Mouse (Mus musculus): Measurements from ENCODE around the gene Gm4792. TPM values are rescaled to one million over a fixed set of nuclear protein-coding genes. Genes with fewer than 3 reads are reported as not detected.

Gene Gm4792
- total RNA-seq, 2 experiments from 2014 or later: not detected

- no peak for DNase-seq
- intact Hi-C loops (cut with DNase I; ENCODE audit: low total_unique reads): no loop called here
Observed at GRCm38 (mm10) chr10:94305526-94305925, 7.0 kb upstream of the Gm4792 start.

GRCm38 (mm10) chr10:94304064-94304657, 5.7 kb upstream of the Gm4792 start:
- intact Hi-C loops (cut with DNase I; ENCODE audit: low total_unique reads): no loop called here
- DNase-seq: no peak

DNA sequence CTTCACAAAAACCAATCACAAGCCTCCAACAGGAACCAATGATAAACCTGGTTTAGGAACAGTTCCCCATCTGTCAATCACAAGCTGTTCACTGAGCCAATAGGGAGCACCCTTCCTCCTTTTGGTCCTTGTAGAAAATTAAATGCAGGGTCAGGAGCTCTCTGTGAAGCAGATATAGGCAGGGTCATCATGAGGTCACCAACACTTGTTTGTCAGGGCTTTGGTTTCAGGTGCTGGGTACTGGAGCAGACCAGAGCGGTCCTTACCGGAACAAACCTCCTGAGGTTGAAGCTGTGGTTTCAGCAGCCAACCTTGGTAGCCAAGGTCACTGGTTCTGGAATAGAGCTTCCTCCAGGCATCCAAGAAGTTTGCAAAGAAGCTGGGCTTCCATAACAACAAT, 798 bp upstream of the Gm4792 start:
- no peak for DNase-seq
- intact Hi-C loops (cut with DNase I; ENCODE audit: low total_unique reads): no loop called here

DNA sequence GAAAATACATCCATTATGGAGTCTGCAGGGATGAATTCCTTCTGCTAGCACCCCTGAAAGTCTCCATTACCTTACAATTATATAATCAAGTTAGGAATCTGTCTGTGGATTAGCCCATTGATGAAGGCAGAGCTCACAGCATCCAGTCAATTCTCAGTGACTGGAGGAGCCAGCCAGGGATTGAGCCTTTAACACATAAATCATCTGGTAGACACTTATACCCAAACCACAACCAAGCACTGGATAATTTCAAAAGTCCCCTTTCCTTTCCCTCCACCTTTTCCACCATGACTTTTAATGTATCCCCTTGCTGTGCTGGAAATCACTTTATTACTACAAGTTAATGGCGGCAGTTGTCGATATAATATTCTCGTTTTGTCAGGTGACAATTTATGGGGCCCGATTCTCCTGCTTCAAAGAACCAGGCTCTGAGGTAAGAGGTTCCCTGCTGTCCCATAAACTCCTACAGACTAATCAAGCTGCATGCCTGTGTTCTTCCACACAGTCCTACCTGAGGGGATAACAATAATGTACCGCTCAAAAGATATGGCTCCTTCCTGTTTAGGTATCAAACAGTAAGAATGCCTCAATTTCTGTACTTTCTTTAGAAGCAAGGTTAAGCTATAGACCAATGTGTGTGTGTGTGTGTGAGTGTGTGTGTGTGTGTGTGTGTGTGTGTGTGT, 2.4 kb downstream of the Gm4792 start:
- intact Hi-C loops (cut with DNase I; ENCODE audit: low total_unique reads): no loop called here
- DNase-seq: no peak

DNA sequence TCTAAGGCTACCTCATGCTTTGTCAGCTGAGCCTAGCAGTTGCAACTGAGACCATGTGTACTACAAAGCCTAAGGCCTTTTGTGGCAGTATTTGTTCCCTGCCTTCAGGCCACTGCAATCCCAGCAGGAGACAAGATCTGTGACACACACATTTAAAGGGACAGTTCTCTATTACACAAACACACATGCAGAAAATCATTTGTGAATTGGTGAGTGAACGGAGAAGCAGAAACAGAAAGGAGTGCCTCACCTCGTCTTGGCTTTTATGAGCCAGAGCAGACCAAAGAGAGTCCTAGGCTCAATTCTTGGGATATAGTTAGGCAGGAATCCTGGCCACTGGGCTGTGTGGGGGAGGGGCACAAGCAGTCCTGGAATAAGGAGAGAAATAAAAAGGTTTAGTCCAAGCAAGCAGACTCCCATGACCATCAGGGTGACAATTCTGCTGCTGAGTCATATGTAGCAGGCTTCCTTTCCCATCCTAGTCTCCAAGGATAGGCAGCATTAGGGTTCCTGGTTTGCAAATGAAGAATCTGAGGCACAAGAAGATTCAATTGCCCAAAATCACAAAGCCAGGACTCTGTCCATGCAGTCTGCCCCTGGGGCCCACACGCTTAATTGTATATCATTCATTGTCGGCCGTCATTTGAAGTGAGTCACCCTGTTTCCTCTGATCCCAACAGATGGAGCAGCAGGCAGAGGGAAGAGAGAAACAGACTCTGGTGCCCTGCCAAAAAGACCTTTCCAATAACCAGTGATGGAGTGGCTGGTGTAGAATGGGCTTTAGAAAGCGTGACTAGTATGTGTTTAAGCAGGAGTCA, 3.4 kb downstream of the Gm4792 start:
- no peak for DNase-seq
- intact Hi-C loops (cut with DNase I; ENCODE audit: low total_unique reads): no loop called here

GRCm38 (mm10) chr10:94294437-94294836, 4.1 kb downstream of the Gm4792 start:
- no peak for DNase-seq

GRCm38 (mm10) chr10:94282797-94283196, 15.7 kb downstream of the Gm4792 start:
- intact Hi-C loops (cut with DNase I; ENCODE audit: low total_unique reads): no loop called here

More at GRCm38 (mm10) chr10:94294437-94294836, 4.1 kb downstream of the Gm4792 start:
- intact Hi-C loops (cut with DNase I; ENCODE audit: low total_unique reads): no loop called here

DNA sequence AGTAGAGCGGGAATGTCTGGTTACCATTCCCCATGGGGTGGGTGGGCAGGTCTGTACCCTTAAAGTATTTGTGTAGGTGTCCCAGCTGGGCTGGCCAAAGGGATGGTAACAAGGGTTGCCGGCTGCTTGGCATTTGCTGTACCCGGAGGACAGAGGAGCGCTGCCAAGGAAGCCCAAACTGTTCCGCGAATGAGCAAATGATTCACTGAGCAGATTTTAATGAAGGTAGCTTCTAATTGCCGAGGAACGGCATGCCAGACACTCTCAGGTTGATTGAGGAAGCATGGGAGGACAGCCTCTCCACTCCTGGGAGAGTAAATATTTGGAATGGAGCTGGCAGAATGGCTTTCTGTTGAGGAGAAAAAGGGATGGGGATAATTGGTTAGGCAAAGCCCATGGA, 16.3 kb downstream of the Gm4792 start:
- intact Hi-C loops (cut with DNase I; ENCODE audit: low total_unique reads): no loop called here
- DNase-seq: no peak

More at GRCm38 (mm10) chr10:94282797-94283196, 15.7 kb downstream of the Gm4792 start:
- DNase-seq: no peak

- intact Hi-C loops (cut with DNase I; ENCODE audit: low total_unique reads): no loop called here
- DNase-seq: no peak
Observed at GRCm38 (mm10) chr10:94276511-94276910, 22.0 kb downstream of the Gm4792 start.

DNA sequence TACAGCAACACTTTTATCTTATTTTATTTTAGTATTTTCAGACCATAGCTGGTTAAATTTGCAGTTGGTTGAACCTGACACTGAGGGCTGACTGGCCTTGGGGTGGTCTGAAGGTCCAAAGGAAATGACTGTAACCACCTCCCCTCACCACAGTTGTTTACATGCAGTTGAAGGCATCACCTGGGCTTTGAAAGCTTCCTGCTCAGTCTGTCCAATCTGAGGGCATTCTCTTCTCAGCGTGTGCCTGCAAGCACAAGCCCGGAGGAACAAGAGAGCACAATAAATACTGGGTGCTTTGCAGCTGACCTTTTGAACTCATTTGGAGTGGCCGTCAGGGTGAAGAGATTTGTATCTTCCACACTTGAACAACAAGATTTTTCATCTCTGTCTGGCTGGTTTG, 23.2 kb downstream of the Gm4792 start:
- no peak for DNase-seq
- intact Hi-C loops (cut with DNase I; ENCODE audit: low total_unique reads): no loop called here

DNA sequence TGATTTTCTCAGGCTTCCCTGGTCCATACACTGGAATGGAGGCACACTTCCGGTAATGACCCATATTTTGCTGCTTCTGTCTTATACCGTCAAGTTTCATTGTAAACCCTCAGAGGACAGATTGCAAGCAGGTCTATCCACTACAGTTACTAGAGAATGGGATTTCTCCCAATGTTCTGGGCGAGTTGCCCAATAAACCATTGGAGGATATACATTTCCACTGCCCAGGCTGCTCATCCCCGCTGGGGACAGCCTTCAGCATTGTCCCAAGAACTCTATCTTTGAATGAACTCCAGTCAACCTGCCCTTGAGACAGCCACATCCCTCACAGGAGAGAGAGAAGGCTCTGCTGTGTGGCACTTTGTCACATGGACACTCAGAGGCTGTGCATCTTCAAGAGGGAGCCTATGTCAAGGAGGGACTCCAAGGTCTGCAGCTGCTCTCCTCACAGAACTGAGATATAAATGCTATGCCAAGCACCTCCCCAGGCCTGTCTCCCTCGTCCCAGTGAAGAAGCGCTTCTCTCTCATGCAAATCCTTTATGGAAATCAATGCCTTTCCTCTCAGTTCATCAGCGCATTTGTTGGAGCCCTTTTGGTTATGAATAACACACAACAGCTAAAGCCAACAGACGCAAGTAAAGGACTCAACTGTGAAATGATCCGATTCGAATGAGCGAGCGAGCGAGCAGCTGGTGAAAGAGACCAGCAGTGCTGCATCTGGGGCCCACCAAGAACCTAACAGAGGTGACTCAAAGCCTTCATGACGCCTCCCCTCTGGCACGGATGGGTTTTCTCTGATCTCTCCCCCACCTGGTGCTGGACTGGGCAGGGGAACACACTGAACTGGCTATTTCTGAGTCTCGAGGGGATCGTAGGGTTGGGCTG, 32.6 kb downstream of the Gm4792 start:
- intact Hi-C loops (cut with DNase I; ENCODE audit: low total_unique reads): no loop called here

DNA sequence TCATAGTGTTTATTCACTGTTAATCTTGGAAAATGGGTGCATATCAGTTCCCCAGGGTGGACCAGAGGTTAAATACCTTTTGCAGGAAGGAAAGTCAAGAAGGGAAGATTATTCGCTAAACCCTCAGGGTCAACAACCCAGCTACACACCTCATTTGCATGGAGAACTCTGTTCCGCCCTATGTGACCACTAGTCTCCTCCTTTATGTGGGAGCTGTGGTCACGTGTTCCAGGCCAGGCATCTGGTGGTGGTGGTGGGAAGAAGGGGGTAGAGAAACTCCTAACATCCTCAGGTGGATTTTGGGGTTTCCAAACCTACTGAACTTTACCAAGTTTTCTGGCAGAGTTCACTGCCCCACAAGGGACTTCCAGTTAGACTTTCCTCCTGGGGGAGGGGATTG, 35.3 kb downstream of the Gm4792 start:
- intact Hi-C loops (cut with DNase I; ENCODE audit: low total_unique reads): no loop called here
- DNase-seq: no peak

More for the DNA sequence above, 32.6 kb downstream of the Gm4792 start:
- no peak for DNase-seq

DNA sequence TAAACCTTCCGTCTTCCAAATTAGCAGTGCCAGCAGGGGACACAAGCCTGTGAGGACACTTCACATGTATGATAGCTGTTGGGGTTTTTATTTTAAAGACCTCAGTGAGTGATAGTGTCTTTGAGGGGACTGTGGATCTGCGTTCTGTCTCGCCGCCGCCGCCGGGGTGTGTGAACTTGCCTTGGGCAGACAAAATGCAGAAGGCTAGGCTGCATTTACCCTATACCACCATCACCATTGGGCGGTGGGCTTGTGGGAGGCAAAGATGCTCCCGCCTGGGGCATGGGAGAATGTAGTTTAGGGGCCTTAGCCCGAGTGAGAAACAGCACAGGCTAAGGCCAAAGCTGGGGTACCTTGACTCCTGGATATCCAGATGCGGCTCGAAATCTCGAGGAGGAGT, 35.9 kb downstream of the Gm4792 start:
- intact Hi-C loops (cut with DNase I; ENCODE audit: low total_unique reads): no loop called here

GRCm38 (mm10) chr10:94260544-94260943, 38.0 kb downstream of the Gm4792 start:
- intact Hi-C loops (cut with DNase I; ENCODE audit: low total_unique reads): no loop called here

More for the DNA sequence above, 35.9 kb downstream of the Gm4792 start:
- no peak for DNase-seq

GRCm38 (mm10) chr10:94256518-94256917, 42.0 kb downstream of the Gm4792 start:
- intact Hi-C loops (cut with DNase I; ENCODE audit: low total_unique reads): no loop called here
- DNase-seq: no peak

More at GRCm38 (mm10) chr10:94260544-94260943, 38.0 kb downstream of the Gm4792 start:
- no peak for DNase-seq

- no peak for DNase-seq
- intact Hi-C loops (cut with DNase I; ENCODE audit: low total_unique reads): no loop called here
Observed at GRCm38 (mm10) chr10:94255744-94256143, 42.8 kb downstream of the Gm4792 start.

DNA sequence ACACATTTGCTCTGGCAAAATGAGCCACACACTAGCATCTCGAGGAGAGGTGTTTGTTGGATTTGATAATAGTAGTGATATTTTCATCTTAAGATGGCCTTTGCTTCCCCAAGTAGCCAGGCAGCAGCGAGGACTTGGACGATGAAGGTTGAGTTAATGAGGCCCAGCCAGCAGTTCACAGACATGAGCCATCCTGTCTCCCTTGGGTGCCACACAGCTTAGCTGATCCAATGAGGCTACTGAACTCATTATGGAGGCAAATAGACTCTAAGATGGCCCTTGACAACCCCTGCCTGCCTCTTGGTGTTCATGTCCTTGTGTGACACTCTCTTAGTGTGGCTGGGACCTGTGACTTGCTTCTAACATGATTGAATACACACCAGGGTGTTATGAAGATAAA, 43.7 kb downstream of the Gm4792 start:
- intact Hi-C loops (cut with DNase I; ENCODE audit: low total_unique reads): no loop called here
- DNase-seq: no peak

DNA sequence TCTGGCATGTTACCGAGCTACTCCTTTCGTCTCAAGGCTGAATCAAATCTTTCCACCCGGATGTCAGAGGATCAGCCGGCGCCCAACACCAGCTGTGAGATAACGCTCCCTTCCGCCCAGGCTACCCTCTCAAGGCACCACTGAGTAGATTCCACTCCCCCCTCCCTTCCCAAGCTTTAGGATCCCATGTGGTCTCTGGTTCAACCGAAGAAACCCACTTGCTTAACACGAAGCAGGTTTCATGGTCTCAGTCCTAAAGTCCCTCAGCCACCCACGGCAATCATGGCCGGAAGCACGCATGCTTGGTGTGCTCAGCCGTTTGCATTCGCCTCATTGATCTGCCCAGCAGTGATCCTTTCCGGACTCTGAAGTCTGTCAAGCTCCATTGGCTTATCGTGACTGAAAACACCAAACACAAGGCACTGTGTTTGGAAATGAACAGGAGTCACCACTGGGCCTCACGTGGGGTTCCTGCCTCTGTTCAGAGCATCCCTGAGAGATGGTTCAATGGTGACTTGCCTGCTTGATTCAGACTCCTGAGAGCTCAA, 45.2 kb downstream of the Gm4792 start:
- intact Hi-C loops (cut with DNase I; ENCODE audit: low total_unique reads): no loop called here
- no peak for DNase-seq
